ENCODE assay signal across 26 mouse cellular contexts in genomic region chr11:29749468-29749829, GRCm38 (mm10). TPM values are rescaled to one million over a fixed set of nuclear protein-coding genes. Genes with fewer than 3 reads are reported as not detected.
DNase-seq lines count a peak whose midpoint lies in the region; ATAC-seq and TF ChIP-seq lines count a peak whose summit lies in the region.
"Had no signal": no experiment of that assay in that cellular context is flagged by ENCODE, and none has a peak within 500 bp of the region (broad histone marks: within the 10 kb centered on the region; RNA-seq: fewer than 3 reads in every experiment).

No protein-coding gene starts in this region.

- no peak for TF ChIP-seq CTCF in left cerebral cortex, adult 2 months (IDR thresholded peaks at IDR 0.05)
- no peak for TF ChIP-seq CTCF in olfactory bulb, adult 2 months (IDR thresholded peaks at IDR 0.05; ENCODE audit: insufficient read depth, low read depth, low read length)

- H3K27ac ChIP-seq in left cerebral cortex, adult 2 months: peak overlapping the region; percentile 55; the same call in 1 of the 2 replicates
- peak overlapping the region; percentile 75 for H3K27ac ChIP-seq in olfactory bulb, adult 2 months (ENCODE audit: insufficient read depth, low read depth, low read length)
- H3K27ac ChIP-seq: forebrain, embryonic 10.5 days; forebrain, embryonic 13.5 days; heart, embryonic 15.5 days; hindbrain, embryonic 10.5 days; hindbrain, embryonic 13.5 days had no signal

- WGBS in olfactory bulb, adult 2 months: 85% methylated on average over 1 of the region's 1 CpGs

- TF ChIP-seq POLR2A in olfactory bulb, adult 2 months (IDR thresholded peaks at IDR 0.05; ENCODE audit: insufficient read depth, low read depth, low read length): no peak

- H3K4me1 ChIP-seq in olfactory bulb, adult 2 months (ENCODE audit: control insufficient read depth, insufficient read depth, low read length): peaks cover 9% of the 10 kb centered on the region
- H3K4me1 ChIP-seq: forebrain, embryonic 10.5 days; forebrain, embryonic 13.5 days; hindbrain, embryonic 10.5 days; hindbrain, embryonic 13.5 days had no signal

- ATAC-seq in frontal cortex, adult (ENCODE audit: low TSS enrichment): peak; percentile 29
- ATAC-seq: forebrain, embryonic 13.5 days; forebrain, postnatal 0 days; hindbrain, embryonic 16.5 days; Patski had no signal

- DNase-seq in frontal cortex, adult 2 months (ENCODE audit: extremely low spot score in 1 of 2, low spot score in 1 of 2): no peak
- DNase-seq in left cerebral cortex, adult 2 months (ENCODE audit: extremely low spot score in 1 of 2, low spot score in 2 of 2): no peak
- no peak for DNase-seq in left cerebral cortex, postnatal 4 days
- no peak for DNase-seq in kidney, postnatal 10 days
- no peak for DNase-seq in cerebellum, postnatal 14 days
- DNase-seq: adrenal gland, postnatal 10 days; adrenal gland, postnatal 36 days; cerebellum, adult 11 months; cerebellum, adult 2 months; cerebellum, adult 9-11 months; cerebellum, postnatal 36 days; forebrain, postnatal 0 days; gastrocnemius, postnatal 10 days; gastrocnemius, postnatal 36 days; heart, postnatal 10 days; heart, postnatal 36 days had no signal

- intact Hi-C loops in left cerebral cortex, adult 2 months (cut with DNase I): loop anchor here (5.0 kb wide), 1 partner anchor 48 kb away; no protein-coding TSS in a partner anchor
- intact Hi-C loops in left cerebral cortex, postnatal 4 days (cut with DNase I): no loop called here

- no peak overlapping the region for H3K4me3 ChIP-seq in left cerebral cortex, adult 2 months
- H3K4me3 ChIP-seq in olfactory bulb, adult 2 months (ENCODE audit: insufficient read depth, low read depth, low read length): no peak overlapping the region
- H3K4me3 ChIP-seq: forebrain, embryonic 10.5 days; forebrain, embryonic 13.5 days; heart, embryonic 12.5 days; heart, embryonic 15.5 days; hindbrain, embryonic 10.5 days; hindbrain, embryonic 13.5 days had no signal

RNA-seq across cellular contexts. Expression of gene Rtn4, which starts 56.7 kb away (rescaled TPM):
- polyA plus RNA-seq in frontal cortex, adult 2 months (2012; rRNA removed): 587 and 624 TPM in 2 replicates
- total RNA-seq in left cerebral cortex, adult 2 months (2021): 100 to 1,000 TPM; 607 to 709 TPM
- 100 to 1,000 TPM; 607 to 620 TPM for total RNA-seq in left cerebral cortex, postnatal 4 days (2021)
- polyA plus RNA-seq in olfactory bulb, adult 2 months (2012; ENCODE audit: insufficient read depth, insufficient read length, low replicate concordance, missing spikeins): 230 and 407 TPM in 2 replicates
